Mouse (Mus musculus): ENCODE data around the gene Chrd. TPM values are rescaled to one million over a fixed set of nuclear protein-coding genes. Genes with fewer than 3 reads are reported as not detected.

Gene Chrd
- total RNA-seq, 2 experiments from 2014 or later: not detected

Other genes starting within 250 kb of the Chrd start
- gene Eif2b5, start 234.3 kb upstream of the Chrd start, total RNA-seq (2014; fragmentation: Nextera tagmentation): 61.7 and 84.4 TPM in 2 replicates
- 87.0 and 90.0 TPM in 2 replicates for gene Eif2b5, start 234.3 kb upstream of the Chrd start, total RNA-seq (2017)
- gene Dvl3, start 216.1 kb upstream of the Chrd start, total RNA-seq (2014; fragmentation: Nextera tagmentation): 26.4 and 30.7 TPM in 2 replicates
- 2.0 and 2.3 TPM in 2 replicates for gene Dvl3, start 216.1 kb upstream of the Chrd start, total RNA-seq (2017)
- 206 and 247 TPM in 2 replicates for gene Ap2m1, start 197.6 kb upstream of the Chrd start, total RNA-seq (2014; fragmentation: Nextera tagmentation)
- gene Ap2m1, start 197.6 kb upstream of the Chrd start, total RNA-seq (2017): 175 and 225 TPM in 2 replicates
- 33.0 and 42.3 TPM in 2 replicates for gene Abcf3, start 184.6 kb upstream of the Chrd start, total RNA-seq (2014; fragmentation: Nextera tagmentation)
- gene Abcf3, start 184.6 kb upstream of the Chrd start, total RNA-seq (2017): 55.1 and 96.9 TPM in 2 replicates
- gene Vwa5b2, start 143.7 kb upstream of the Chrd start, total RNA-seq (2014; fragmentation: Nextera tagmentation): not detected in 2 replicates
- not detected in 2 replicates for gene Vwa5b2, start 143.7 kb upstream of the Chrd start, total RNA-seq (2017)
- 34.5 and 65.8 TPM in 2 replicates for gene Eef1akmt4, start 121.5 kb upstream of the Chrd start, total RNA-seq (2014; fragmentation: Nextera tagmentation)
- gene Eef1akmt4, start 121.5 kb upstream of the Chrd start, total RNA-seq (2017): 12.4 and 15.5 TPM in 2 replicates
- not detected in 2 replicates for gene Gm49333, start 121.5 kb upstream of the Chrd start, total RNA-seq (2014; fragmentation: Nextera tagmentation)
- gene Gm49333, start 121.5 kb upstream of the Chrd start, total RNA-seq (2017): not detected in 2 replicates
- 39.6 and 41.2 TPM in 2 replicates for gene Alg3, start 121.4 kb upstream of the Chrd start, total RNA-seq (2014; fragmentation: Nextera tagmentation)
- gene Alg3, start 121.4 kb upstream of the Chrd start, total RNA-seq (2017): 18.2 and 25.2 TPM in 2 replicates
- gene Camk2n2, start 111.8 kb upstream of the Chrd start, total RNA-seq (2014; fragmentation: Nextera tagmentation): 0.56 TPM in 1 of 2 replicates, not detected in the other
- gene Camk2n2, start 111.8 kb upstream of the Chrd start, total RNA-seq (2017): 0.43 and 1.8 TPM in 2 replicates
- 0.77 TPM in 1 of 2 replicates, not detected in the other for gene Ece2, start 103.3 kb upstream of the Chrd start, total RNA-seq (2014; fragmentation: Nextera tagmentation)
- gene Ece2, start 103.3 kb upstream of the Chrd start, total RNA-seq (2017): 1.3 TPM in 1 of 2 replicates, not detected in the other
- 144 and 149 TPM in 2 replicates for gene Psmd2, start 81.5 kb upstream of the Chrd start, total RNA-seq (2014; fragmentation: Nextera tagmentation)
- 215 and 220 TPM in 2 replicates for gene Psmd2, start 81.5 kb upstream of the Chrd start, total RNA-seq (2017)
- 242 and 249 TPM in 2 replicates for gene Eif4g1, start 64.8 kb upstream of the Chrd start, total RNA-seq (2014; fragmentation: Nextera tagmentation)
- gene Eif4g1, start 64.8 kb upstream of the Chrd start, total RNA-seq (2017): 312 and 346 TPM in 2 replicates
- 1.6 TPM in 1 of 2 replicates, not detected in the other for gene Fam131a, start 39.9 kb upstream of the Chrd start, total RNA-seq (2014; fragmentation: Nextera tagmentation)
- gene Fam131a, start 39.9 kb upstream of the Chrd start, total RNA-seq (2017): 0.43 TPM in 1 of 2 replicates, not detected in the other
- gene Polr2h, start 15.5 kb upstream of the Chrd start, total RNA-seq (2014; fragmentation: Nextera tagmentation): 62.4 and 81.5 TPM in 2 replicates
- 61.8 and 91.6 TPM in 2 replicates for gene Polr2h, start 15.5 kb upstream of the Chrd start, total RNA-seq (2017)
- 2.6 and 6.0 TPM in 2 replicates for gene Clcn2, start 15.4 kb upstream of the Chrd start, total RNA-seq (2014; fragmentation: Nextera tagmentation)
- 1.9 and 3.8 TPM in 2 replicates for gene Clcn2, start 15.4 kb upstream of the Chrd start, total RNA-seq (2017)
- not detected in 2 replicates for gene Thpo, start 1.4 kb downstream of the Chrd start, total RNA-seq (2014; fragmentation: Nextera tagmentation)
- gene Thpo, start 1.4 kb downstream of the Chrd start, total RNA-seq (2017): not detected in 2 replicates

Data from granulocyte monocyte progenitor cell, adult 5-6 weeks (primary cell).